Mouse (Mus musculus) kidney, adult 18-20 months (tissue): ENCODE measurements around the gene Ddx39.

Source experiments
- DNase-seq: peaks from one replicate; pipeline ENCODE4 v3.0.0; 2021

Ddx39 gene

DNA sequence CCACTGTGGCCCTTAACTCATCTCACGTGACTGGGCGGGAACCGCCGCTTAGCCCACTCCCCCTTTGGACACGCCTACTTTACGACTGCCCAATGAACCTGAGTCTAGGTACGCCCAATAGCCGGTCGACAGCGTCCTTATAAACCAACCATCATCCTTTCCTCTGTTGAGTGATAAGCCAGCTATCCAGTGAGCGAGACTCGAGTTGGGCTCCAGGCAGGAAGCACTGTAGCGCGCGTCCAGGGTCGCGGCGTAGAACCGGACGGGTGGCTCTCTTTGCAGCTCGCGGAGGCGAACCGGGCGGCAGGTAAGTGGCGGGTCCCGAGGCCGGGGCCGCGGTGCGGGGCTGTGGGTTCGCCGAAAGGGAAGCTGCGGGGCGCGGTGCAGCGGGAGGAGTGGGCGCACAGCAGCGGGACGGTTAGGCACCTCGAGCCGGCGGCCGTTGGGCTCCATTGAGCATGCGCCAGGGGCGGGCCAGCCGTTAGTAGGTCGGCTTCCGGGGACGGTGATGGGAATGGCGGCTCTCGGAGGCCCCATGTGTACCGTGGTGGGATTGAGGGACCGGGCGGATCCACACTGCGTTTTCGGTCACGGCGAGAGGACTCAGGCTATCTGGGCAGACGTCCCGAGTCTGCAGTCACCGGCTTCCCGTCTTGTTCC is at the start of gene Ddx39:
Ddx39 (plus strand) TSS at position 147 of the 660 bp plus-strand sequence.
- DNase-seq = peak; percentile 98

DNA sequence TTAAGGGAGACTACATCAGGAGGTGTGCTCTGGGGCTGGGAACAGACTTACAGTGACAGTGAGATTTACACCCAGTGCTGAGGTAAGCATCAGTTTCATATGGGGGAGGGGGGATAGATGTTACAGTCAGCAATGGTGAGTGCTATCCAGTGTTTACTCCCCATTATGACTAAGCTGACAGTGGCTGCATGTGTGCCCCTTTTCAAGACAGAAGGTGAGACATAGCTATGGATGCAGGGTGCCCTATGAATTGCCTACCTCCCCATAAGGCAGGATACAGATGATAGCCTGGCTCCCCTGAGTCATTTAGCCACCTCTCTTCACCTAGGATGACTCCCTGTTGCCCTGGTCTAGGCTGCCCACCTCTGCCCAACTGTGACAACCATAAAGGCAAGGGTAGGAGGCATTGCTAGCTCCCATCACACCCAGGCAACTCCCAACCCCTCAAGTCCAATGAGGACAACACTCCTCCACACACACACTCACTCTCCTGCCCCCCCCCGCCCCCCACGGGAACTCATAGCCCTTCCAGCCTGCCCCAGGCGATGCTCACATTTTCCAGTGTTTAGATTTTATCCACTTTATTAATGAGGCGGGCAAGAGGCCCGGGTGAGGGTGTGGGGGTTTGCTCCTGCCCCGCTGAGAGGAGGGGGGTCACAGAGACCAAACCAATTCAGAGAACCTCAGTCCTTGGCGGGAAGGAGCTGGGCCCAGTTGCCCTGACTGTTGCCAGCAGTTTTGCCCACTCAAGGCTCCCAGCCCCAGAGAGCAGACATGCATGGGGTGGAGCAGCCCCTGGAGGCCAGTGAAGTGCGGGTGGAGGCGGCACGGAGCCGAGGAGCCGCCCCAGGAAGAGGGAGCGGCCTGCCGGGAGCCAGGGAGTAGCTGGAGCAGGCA is 48.8 kb upstream of the Ddx39 start, which contains the start of gene Ptger1:
Ptger1 (plus strand) TSS at position 710 of the 897 bp plus-strand sequence.
- peak; percentile 58 for DNase-seq

DNA sequence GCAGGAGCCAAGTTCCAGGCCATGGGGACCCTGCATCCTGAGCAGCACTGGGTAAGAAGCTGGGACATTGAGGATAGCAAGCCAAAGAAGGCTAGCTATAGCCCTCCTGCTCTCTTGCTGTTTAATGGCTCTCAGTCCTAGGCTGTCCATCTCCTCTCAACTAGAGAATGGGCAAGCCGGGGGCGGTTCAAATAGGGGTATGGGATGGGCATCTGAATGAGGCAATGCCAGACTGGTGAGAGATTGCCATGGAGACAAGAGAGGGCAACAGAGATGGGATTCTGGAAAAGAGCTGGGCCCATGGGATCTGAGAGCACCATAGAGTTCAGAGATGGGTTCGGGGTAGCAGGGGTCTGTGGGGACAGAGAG is 48.1 kb upstream of the Ddx39 start:
- DNase-seq = no peak

DNA sequence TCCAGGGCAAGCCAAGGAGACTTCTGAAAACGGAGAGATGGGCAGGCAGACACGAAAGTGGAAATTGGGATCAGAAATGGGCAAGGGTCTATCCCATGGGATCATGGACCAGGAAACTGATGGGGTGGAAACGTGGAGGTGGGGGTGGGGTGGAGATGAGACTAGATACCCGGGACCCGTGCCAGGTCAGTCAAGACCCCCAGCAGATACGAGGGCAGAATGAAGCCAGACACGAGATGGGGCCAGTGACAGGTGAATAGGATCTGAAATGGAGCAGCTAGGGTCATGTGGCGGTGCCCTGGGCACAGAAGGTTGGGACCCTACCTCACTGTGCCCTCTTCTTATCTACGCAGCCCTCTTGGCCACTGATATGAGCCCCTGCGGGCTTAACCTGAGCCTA is 47.5 kb upstream of the Ddx39 start:
- no peak for DNase-seq

DNA sequence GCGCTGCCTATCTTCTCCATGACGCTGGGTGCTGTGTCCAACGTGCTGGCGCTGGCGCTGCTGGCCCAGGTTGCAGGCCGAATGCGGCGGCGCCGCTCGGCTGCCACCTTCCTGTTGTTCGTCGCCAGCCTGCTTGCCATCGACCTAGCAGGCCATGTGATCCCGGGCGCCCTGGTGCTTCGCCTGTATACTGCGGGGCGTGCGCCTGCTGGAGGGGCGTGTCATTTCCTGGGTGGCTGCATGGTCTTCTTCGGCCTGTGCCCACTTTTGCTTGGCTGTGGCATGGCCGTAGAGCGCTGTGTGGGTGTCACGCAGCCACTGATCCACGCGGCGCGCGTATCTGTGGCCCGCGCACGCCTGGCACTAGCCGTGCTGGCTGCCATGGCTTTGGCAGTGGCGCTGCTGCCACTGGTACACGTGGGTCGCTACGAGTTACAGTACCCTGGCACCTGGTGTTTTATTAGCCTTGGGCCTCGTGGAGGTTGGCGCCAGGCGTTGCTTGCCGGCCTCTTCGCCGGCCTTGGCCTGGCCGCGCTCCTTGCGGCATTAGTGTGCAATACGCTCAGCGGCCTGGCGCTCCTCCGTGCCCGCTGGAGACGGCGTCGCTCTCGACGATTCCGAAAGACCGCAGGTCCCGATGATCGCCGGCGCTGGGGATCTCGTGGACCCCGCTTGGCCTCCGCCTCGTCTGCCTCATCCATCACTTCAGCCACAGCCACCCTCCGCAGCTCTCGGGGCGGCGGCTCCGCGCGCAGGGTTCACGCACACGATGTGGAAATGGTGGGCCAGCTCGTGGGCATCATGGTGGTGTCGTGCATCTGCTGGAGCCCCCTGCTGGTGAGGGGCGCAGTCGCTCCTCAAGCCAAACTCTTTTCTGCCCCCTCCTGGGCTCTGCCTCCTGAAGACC is 46.7 kb upstream of the Ddx39 start:
- peak; percentile 50 for DNase-seq

DNA sequence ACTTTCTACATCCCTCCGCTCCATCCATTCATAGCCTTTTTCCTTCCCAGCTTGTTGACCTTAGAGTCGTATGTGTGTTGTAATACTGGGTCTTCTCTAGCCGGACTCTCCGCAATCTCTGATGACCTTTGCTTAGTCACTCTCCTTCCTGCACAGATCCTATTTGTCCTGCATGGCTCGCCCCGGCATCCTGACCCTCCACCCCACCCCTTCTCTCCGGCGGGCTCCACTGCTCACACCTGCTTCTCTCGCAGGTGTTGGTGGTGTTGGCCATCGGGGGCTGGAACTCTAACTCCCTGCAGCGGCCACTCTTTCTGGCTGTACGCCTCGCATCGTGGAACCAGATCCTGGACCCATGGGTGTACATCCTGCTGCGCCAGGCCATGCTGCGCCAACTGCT is 46.0 kb upstream of the Ddx39 start:
- no peak for DNase-seq

DNA sequence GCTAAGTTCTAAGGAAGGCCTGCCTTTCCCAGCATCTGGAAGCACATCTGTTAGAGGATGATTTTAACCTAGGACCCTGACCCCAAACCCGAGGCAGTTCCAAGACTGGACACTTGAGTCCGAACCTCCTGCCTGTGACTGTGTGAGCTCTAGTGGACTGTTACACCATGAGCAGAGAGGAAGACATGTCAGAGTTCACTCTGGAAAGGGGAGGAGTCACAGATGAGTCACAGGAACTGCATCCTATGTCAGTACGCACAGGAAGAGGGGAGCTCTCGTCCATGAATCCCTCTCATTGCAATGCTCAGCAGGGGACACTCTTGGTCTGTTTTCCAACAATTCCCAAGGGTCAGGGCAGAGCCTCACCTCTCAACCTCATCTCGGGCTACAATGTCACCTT is 42.0 kb upstream of the Ddx39 start:
- no peak for DNase-seq

DNA sequence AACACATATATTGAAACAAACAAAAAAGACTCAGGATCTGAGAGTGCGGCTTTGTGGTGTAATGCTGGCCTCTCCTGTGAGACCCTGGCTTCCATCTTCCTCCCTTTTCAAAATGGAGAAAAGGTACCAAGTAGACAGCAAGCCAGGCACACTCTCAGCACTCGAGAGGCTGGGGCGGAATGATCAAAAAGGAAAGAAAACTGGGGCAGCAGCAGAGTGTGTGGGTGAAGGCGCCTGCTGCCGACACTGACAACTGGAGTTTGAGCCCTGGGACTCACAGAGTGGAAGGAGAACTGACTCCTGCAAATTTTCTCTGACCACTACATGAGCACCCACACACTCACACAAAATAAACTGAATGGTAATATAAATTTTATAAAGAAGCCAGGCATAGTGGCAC is 40.5 kb upstream of the Ddx39 start:
- no peak for DNase-seq

DNA sequence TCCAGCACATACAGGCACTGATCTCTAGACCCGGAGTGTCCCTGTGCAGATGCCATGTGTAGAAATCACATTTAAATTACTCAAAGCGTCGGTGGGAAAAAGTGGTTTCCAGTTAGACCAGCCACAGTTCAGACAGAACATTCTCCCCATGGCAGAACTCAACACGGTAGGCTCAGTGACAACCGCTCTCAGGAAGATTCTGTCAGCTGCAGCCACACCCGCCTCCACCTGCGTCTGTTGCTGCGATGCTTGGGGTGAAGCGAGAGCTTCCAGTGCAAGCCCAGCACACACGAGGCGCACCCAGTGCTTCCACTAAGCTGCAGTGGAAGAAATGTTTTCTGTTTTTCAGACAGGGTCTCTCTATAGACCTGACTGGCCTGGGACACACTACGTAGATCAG is 35.1 kb upstream of the Ddx39 start:
- no peak for DNase-seq

DNA sequence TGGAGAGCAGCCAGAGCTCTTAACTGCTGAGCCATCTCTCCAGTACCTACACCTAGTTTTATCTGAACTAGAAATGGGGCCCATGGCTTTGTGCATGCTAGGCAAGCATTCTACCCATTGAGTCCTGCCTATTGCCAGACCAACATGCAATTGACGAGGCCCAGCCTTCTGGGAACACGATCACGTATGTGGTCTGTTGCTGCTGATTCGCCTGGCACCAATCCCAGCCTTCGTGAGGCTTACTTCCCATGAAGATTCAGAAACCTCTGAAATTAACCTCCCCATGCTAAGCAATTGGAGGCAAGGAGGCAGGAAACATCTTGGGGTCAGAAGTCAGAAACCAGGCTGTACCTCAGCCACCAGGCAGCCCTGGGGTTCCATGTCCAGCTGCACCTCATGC is 34.4 kb upstream of the Ddx39 start:
- DNase-seq = no peak

DNA sequence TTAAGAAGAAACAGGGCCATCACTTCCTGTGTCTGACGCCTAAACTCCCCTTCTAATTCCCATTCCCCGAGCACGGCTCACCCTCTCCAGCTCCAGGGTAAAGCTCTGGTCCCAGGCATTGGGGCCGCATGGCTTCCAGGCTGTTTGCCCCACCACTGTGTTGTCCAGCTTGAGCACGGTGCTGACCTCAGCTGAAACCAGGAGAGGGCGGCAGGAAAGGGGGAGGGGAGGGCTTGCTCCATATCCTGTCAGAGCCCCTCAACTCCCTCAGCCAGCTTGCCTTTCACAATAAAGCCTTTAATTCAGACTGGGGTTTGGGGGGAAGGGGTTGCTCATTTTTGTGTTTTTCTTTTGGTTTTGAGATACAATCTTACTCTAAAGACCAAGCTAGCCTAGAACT is 33.9 kb upstream of the Ddx39 start:
- DNase-seq = no peak

DNA sequence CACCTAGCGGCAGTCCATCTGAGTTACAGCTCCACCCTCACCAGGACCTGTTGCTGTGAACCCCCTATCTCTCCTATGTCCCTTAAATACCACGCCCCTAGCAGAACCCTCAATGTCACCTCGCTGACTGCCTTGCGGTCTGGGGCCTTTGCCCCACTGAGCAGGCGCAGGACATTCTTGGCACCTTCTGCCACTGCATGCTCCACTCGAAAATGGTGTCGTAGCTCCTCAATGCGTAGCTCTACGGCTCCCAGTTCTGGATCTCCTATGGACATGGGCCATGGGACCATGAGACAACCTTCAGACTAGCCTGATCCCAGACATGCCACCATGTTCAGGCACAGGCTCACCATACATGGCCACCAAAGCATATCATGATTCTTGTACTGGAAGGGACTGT is 30.5 kb upstream of the Ddx39 start:
- no peak for DNase-seq

DNA sequence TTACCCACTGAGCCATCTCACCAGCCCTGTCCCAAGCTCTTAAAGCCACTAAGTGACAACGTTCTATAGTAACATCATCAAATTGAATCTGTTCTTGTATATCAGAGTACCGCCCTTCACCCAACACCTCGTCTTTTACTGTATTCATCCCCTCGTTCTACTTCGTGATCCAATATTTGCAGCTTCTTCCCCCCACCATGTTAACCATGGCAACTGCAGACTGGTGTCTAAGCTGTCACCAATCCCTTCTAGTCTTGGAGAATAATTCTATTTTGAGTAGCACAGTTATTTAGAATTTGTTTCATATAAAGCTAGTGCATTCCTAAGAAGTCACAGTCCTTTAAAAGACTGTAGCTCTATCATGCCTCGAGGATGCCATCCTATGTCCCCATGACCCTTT is 25.7 kb upstream of the Ddx39 start:
- no peak for DNase-seq

DNA sequence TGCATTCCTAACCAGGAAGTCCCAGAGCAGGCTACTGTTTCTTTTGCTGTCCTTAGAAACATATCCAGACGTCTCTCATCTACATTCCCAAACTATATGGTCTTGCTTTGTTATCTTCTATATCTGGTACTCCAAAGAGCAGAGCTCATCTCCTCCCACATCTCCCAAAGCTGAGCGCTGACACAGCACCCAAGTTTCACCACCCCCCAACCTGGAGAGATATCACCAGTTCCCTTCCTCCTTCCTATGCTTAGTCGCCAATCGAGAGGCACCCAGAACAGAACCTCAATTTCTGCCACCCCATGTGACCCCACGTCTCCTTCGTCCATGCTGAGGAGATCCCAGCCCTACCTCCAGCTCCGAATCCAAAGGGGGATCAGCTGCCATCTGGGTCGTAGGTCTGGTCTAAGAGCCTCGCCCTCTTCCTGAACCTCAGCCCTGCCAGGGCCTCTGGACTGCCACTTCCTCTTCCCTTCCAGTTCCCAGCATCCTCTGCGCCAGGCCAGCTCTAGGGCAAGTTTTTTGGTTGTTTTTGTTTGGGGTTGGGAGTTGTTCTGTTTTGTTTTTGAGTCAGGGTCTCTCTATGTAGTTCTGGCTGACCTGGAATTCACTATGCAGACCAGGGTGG is 21.3 kb upstream of the Ddx39 start:
- DNase-seq = no peak

DNA sequence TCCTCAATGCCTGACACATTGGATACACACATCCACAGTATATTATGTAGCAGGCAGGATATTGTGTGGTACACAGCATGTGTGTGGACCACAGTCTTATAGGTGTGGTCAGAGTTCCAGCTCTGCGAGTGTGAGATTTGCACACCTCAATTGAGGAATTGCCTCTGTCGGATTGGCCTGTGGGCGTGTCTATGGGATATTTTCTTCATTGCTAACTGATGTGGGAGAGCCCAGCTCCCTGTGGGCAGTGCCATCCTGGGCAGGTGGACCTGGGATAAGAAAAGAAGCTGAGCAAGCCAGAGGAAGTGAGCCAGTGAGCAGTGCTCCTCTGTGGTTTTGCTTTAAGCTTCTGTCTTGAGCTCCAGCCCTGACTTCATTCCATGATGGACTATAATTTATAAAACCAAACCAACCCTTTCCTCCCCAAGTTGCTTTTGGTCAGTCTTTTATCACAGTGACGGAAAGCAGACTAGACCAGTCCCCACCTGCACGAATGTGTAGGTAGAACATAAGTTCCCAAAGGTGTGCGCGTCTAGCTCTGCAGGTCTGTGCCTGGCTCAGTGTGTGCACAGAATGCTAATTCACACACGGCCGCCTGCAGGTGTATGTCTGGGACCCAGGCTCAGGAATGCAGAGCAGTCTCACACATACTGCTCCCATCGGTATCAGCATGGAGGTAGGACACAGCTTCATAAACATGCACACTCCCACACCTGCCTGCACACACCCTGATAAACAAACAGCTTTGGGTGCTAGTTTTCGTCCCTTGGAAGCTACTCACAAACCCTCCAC is 20.4 kb upstream of the Ddx39 start:
- DNase-seq = no peak

DNA sequence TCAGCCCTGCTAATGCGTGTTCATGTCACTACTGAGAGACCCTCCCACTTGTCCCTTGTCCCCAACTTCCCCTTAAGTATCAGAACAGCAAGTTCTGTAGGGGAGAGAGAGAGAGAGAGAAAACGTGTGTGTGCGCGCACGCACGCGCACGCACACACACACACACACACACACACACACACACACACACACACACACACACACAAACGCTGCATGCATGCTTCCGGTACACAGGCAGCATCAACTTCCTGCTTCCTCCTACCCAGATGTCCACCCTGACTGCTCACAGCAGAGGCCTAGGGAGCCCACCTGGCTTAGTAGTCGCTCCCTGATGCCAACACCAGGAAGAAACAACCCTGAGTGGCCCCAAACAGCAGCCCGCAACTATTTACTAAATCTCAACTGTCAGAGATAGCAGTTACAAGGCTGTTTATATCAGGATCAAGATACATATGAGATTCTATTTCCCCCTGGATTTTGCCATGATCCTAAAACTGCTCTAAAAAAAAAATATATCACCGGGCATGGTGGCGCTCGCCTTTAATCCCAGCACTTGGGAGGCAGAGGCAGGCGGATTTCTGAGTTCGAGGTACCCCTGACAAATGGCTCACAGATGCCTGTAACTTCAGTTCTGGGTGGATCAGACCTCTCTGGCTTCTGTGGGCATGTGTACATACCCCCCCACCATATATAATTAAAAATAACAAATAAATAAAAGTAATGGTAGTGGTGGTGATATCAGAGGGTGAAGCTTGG is 19.4 kb upstream of the Ddx39 start:
- no peak for DNase-seq

DNA sequence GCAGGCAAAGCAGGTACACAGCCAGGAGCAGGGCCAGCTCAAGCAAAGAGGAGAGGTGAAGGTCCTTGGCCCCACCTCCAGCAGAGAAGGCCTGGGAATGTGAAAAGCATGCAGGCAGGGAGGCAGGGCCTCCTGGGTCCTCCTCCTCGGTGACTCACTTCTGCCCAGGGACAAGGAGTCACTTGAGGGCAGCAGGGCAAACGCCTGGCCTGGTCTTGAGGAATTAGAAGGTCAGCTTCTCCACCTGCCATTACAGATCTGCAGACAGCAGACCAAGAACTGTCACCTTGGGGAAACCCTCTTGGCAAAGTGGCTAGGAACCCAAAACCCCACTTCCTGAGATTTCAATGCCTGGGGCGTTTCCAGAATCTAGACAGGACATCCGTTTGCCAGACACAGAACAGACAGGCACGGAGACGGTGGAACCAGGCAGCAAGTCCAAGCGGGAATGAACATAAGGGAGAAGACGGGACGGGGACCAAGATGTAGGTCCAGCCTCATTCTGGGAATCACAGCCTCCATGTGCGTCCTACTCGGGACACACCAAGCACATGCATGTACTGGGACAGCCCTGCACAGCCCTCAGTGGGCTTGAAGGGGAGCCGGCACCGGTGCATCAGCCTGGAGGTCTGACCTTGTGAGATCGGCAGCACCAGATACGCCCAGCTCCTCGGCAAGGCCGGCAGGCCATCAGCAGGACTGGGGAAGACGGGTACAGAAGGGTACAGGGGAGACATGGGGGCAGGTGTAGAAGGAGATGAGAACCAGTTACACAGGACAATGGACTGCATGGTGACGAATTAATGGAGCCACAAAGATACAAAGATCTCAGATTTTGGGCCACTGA is 17.4 kb upstream of the Ddx39 start:
- peak; percentile 69 for DNase-seq

DNA sequence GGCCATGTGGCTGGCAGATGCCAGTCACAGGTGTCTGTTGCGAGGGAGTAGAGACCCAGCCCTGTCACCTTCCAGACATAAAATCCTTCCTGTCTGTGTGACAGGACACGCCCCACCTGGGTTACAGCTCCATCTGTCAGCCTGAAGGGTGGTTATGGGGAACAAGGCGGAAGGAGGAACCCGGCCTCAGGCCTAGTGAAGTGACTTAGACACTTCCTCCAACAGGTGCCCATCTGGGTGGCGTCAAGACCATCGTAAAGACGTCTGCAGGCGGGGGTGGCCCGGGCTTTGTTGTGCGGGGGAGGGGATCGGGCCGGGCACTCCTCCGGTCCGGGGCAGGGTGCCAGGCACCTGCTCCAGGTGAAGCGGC is 16.7 kb upstream of the Ddx39 start:
- DNase-seq = peak; percentile 64

DNA sequence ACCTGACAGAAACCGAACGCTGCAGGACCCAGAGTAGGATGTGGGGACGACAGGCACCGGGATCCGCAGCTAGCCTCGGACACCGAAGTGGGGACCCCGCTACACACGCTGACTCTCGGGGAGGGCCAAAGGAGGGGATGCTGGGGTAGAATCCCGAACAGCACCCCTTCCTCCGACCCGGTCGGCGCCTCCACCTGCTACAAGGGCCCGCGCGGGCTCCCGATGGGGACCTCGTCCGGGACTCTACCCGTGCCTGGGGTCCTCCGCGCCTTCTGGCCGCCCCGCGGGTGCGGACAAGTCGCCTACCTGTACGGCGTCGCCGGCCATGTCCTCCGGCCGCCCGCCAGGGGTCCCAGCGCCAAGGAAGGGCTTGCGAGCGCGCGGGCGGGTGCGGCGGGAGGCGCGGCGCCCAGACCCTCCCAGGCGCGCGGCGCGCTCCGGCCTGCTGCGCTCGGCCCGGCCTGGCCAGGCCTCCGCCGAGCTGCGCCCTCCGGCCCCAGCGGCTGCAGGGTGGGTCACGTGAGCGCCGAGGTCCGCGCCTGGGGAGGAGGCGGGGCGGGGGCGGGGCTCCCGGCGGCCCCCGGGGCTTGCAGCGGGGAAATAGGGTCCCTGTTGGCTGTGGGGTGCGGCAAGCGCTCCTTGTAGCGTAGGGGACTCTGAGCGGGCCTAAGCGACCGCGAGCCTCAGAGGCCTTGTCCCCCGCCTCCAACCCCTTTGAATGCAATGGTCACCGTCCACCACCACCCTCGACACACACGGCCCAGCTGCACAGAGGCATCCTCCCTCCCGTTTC is 16.1 kb upstream of the Ddx39 start, which contains the start of gene Pkn1:
Pkn1 (minus strand) TSS at position 519 of the 793 bp plus-strand sequence.
- DNase-seq = peak; percentile 84
